Mouse (Mus musculus): ENCODE measurements around the gene Sowaha. TPM values are rescaled to one million over a fixed set of nuclear protein-coding genes. Genes with fewer than 3 reads are reported as not detected.

Gene Sowaha
- total RNA-seq, 2 experiments from 2014 or later: 59.1 to 81.6 TPM

GRCm38 (mm10) chr11:53479171-53479782, 797 bp downstream of the Sowaha start:
- intact Hi-C loops (cut with DNase I): loop anchor here (2.0 to 5.0 kb wide), 2 partner anchors 42 to 103 kb away; no protein-coding TSS in a partner anchor
- DNase-seq (ENCODE audit: low spot score in 2 of 2): peak in 1 of 2 experiments; percentile 43

GRCm38 (mm10) chr11:53478383-53479170, 1.5 kb downstream of the Sowaha start:
- peak; percentile 61 to 70 for DNase-seq (ENCODE audit: low spot score in 2 of 2)

GRCm38 (mm10) chr11:53477833-53478232, 2.2 kb downstream of the Sowaha start:
- no peak for DNase-seq (ENCODE audit: low spot score in 2 of 2)
- intact Hi-C loops (cut with DNase I): loop anchor here (2.0 to 5.0 kb wide), 2 partner anchors 43 to 104 kb away; no protein-coding TSS in a partner anchor

More at GRCm38 (mm10) chr11:53478383-53479170, 1.5 kb downstream of the Sowaha start:
- intact Hi-C loops (cut with DNase I): loop anchor here (2.0 to 5.0 kb wide), 2 partner anchors 42 to 104 kb away; no protein-coding TSS in a partner anchor

GRCm38 (mm10) chr11:53475620-53476019, 4.5 kb downstream of the Sowaha start:
- intact Hi-C loops (cut with DNase I): loop anchor here (5.0 kb wide), 1 partner anchor 107 kb away; no protein-coding TSS in a partner anchor
- DNase-seq (ENCODE audit: low spot score in 2 of 2): no peak

- no peak for DNase-seq (ENCODE audit: low spot score in 2 of 2)
- intact Hi-C loops (cut with DNase I): loop anchor here (5.0 kb wide), 1 partner anchor 95 kb away; the partner anchor contains the start of gene Kif3a
These were observed 7.4 kb downstream of the Sowaha start for GRCm38 (mm10) chr11:53472709-53473108.

GRCm38 (mm10) chr11:53469968-53470695, 9.9 kb downstream of the Sowaha start, which contains the start of gene Gm9837:
Gene Gm9837 (minus strand): TSS chr11:53470479.
- intact Hi-C loops (cut with DNase I): loop anchor here (2.0 to 5.0 kb wide), 4 partner anchors 53 to 267 kb away; partner anchors contain the start of gene Kif3a

GRCm38 (mm10) chr11:53469294-53469967, 10.6 kb downstream of the Sowaha start:
- no peak for DNase-seq (ENCODE audit: low spot score in 2 of 2)
- intact Hi-C loops (cut with DNase I): loop anchor here (5.0 kb wide), 2 partner anchors 158 to 268 kb away; no protein-coding TSS in a partner anchor

More at GRCm38 (mm10) chr11:53469968-53470695, 9.9 kb downstream of the Sowaha start, which contains the start of gene Gm9837:
- peak; percentile 91 to 94 for DNase-seq (ENCODE audit: low spot score in 2 of 2)

GRCm38 (mm10) chr11:53466231-53466971, 13.7 kb downstream of the Sowaha start:
- peak; percentile 83 to 87 for DNase-seq (ENCODE audit: low spot score in 2 of 2)
- intact Hi-C loops (cut with DNase I): loop anchor here (5.0 kb wide), 2 partner anchors 161 to 271 kb away; no protein-coding TSS in a partner anchor

- intact Hi-C loops (cut with DNase I): no loop called here
- peak; percentile 74 to 82 for DNase-seq (ENCODE audit: low spot score in 2 of 2)
These were observed 16.3 kb downstream of the Sowaha start for GRCm38 (mm10) chr11:53463551-53464424.

GRCm38 (mm10) chr11:53461727-53462126, 18.3 kb downstream of the Sowaha start:
- DNase-seq (ENCODE audit: low spot score in 2 of 2): no peak

GRCm38 (mm10) chr11:53460192-53460591, 19.9 kb downstream of the Sowaha start:
- intact Hi-C loops (cut with DNase I): no loop called here
- DNase-seq (ENCODE audit: low spot score in 2 of 2): no peak

More at GRCm38 (mm10) chr11:53461727-53462126, 18.3 kb downstream of the Sowaha start:
- intact Hi-C loops (cut with DNase I): no loop called here

- intact Hi-C loops (cut with DNase I): no loop called here
- DNase-seq (ENCODE audit: low spot score in 2 of 2): no peak
These were observed 21.1 kb downstream of the Sowaha start for GRCm38 (mm10) chr11:53458996-53459395.

GRCm38 (mm10) chr11:53457372-53457954, 22.6 kb downstream of the Sowaha start:
- intact Hi-C loops (cut with DNase I): no loop called here
- DNase-seq (ENCODE audit: low spot score in 2 of 2): no peak

GRCm38 (mm10) chr11:53456474-53457371, 23.4 kb downstream of the Sowaha start, which contains the start of the genes Gm10447 and Shroom1:
Gene Gm10447 (minus strand): TSS chr11:53457110.
Gene Shroom1 (plus strand): TSS chr11:53457205.
- intact Hi-C loops (cut with DNase I): no loop called here
- DNase-seq (ENCODE audit: low spot score in 2 of 2): no peak

- no peak for DNase-seq (ENCODE audit: low spot score in 2 of 2)
- intact Hi-C loops (cut with DNase I): no loop called here
These were observed 27.0 kb downstream of the Sowaha start for GRCm38 (mm10) chr11:53453031-53453430.

GRCm38 (mm10) chr11:53452396-53452795, 27.7 kb downstream of the Sowaha start:
- intact Hi-C loops (cut with DNase I): no loop called here
- no peak for DNase-seq (ENCODE audit: low spot score in 2 of 2)

All from left cerebral cortex, postnatal 36 days (tissue).